Mouse (Mus musculus): ENCODE measurements around the gene Actb. TPM values are rescaled to one million over a fixed set of nuclear protein-coding genes. Genes with fewer than 3 reads are reported as not detected.

The Actb gene
- total and polyA plus RNA-seq, 3 experiments = 1,403 to 4,417 (median 3,042) TPM

GRCm38 (mm10) chr5:142897568-142898248, 8.8 kb downstream of the Actb start:
- no peak overlapping the region for H3K9ac ChIP-seq (ENCODE audit: control insufficient read depth, low read depth, low read length, poor library complexity, severe bottlenecking)
- peaks cover 0 to 8% of the 10 kb centered on the region in 2 experiments; a peak in 2 of 4 replicates for H3K36me3 ChIP-seq (ENCODE audit: control insufficient read depth in 1 of 2, insufficient read depth in 2 of 2, low read length in 2 of 2)
- H3K79me2 ChIP-seq (ENCODE audit: control insufficient read depth, insufficient read depth, low read length, poor library complexity) = peaks cover 13% of the 10 kb centered on the region
- DNase-seq (ENCODE audit: low read depth, low spot score) = peak; percentile 30
- peaks cover 2 to 8% of the 10 kb centered on the region in 2 experiments; a peak in 2 of 4 replicates for H3K4me1 ChIP-seq (ENCODE audit: control insufficient read depth in 1 of 2, insufficient read depth in 2 of 2, low read length in 2 of 2)
- H3K27me3 ChIP-seq (ENCODE audit: control insufficient read depth in 1 of 2, insufficient read depth in 2 of 2, low read length in 2 of 2) = no peaks in the 10 kb centered on the region
- no peaks in the 10 kb centered on the region for H3K9me3 ChIP-seq (replicated peaks; ENCODE audit: insufficient read depth, low read length)
- H3K27ac ChIP-seq (ENCODE audit: control insufficient read depth, low read depth, low read length) = peak overlapping the region; percentile 20; the same call in 1 of the 2 replicates
- H3K4me3 ChIP-seq (ENCODE audit: control insufficient read depth in 1 of 2, insufficient read depth in 1 of 2, low read depth in 2 of 2, low read length in 2 of 2) = no peak overlapping the region
- no peak for TF ChIP-seq ZC3H11A (IDR thresholded peaks at IDR 0.05; ENCODE audit: low read depth, low read length)
- no peak for TF ChIP-seq MAX (IDR thresholded peaks at IDR 0.05; ENCODE audit: low read length)
- peak in 1 of 2 experiments; percentile 32; a peak in 1 of 4 replicates for TF ChIP-seq EP300 (IDR thresholded peaks at IDR 0.05; ENCODE audit: low read depth in 1 of 2, low read length in 2 of 2)

- TF ChIP-seq GATA1 (IDR thresholded peaks at IDR 0.05; ENCODE audit: low read depth, low read length) = peak; percentile 61
- TF ChIP-seq KAT2A (conservative IDR thresholded peaks at IDR 0.05; ENCODE audit: low read depth, low read length) = no peak
- no peak for TF ChIP-seq CHD2 (IDR thresholded peaks at IDR 0.05; ENCODE audit: low read length)
- TF ChIP-seq ZKSCAN1 (IDR thresholded peaks at IDR 0.05; ENCODE audit: low read depth, low read length) = no peak
- no peak for TF ChIP-seq E2F4 (IDR thresholded peaks at IDR 0.05; ENCODE audit: borderline replicate concordance, low read depth, low read length)
- TF ChIP-seq POLR2AphosphoS2 (IDR thresholded peaks at IDR 0.05; ENCODE audit: low read length) = no peak
- no peak for TF ChIP-seq RAD21 (IDR thresholded peaks at IDR 0.05; ENCODE audit: low read depth, low read length)
- peak; percentile 89 for TF ChIP-seq ETS1 (IDR thresholded peaks at IDR 0.05; ENCODE audit: low read depth, low read length)
- TF ChIP-seq JUND (IDR thresholded peaks at IDR 0.05; ENCODE audit: low read depth, low read length) = no peak
- no peak for TF ChIP-seq ZC3H11A (IDR thresholded peaks at IDR 0.05; ENCODE audit: low read depth, low read length)
- TF ChIP-seq GABPA (IDR thresholded peaks at IDR 0.05; ENCODE audit: low read depth, low read length) = no peak
- TF ChIP-seq NRF1 (IDR thresholded peaks at IDR 0.05; ENCODE audit: insufficient read depth, low read depth, low read length, poor library complexity, severe bottlenecking) = no peak
- TF ChIP-seq TCF12 (IDR thresholded peaks at IDR 0.05; ENCODE audit: low read depth, low read length) = no peak
- 0 out of 2 replicates have a peak, but pooled peaks have one; percentile 10 for TF ChIP-seq MAZ (IDR thresholded peaks at IDR 0.05; ENCODE audit: low read depth, low read length)
- TF ChIP-seq CHD1 (IDR thresholded peaks at IDR 0.05; ENCODE audit: low read depth, low read length) = no peak
- TF ChIP-seq SIN3A (IDR thresholded peaks at IDR 0.05; ENCODE audit: low read length) = no peak
- TF ChIP-seq TBP (IDR thresholded peaks at IDR 0.05; ENCODE audit: low read depth, low read length) = 0 out of 2 replicates have a peak, but pooled peaks have one; percentile 35
- no peak for TF ChIP-seq USF2 (IDR thresholded peaks at IDR 0.05; ENCODE audit: borderline replicate concordance in 1 of 2, insufficient read depth in 1 of 2, low read depth in 1 of 2, low read length in 2 of 2)
- no peak for TF ChIP-seq NELFE (IDR thresholded peaks at IDR 0.05; ENCODE audit: low read depth, low read length)
- TF ChIP-seq UBTF (IDR thresholded peaks at IDR 0.05; ENCODE audit: borderline replicate concordance, insufficient read depth, low read depth, low read length) = no peak
- no peak for TF ChIP-seq ELF1 (IDR thresholded peaks at IDR 0.05; ENCODE audit: low read depth, low read length)
- no peak for TF ChIP-seq ZMIZ1 (IDR thresholded peaks at IDR 0.05; ENCODE audit: low read depth, low read length)
- TF ChIP-seq TAL1 (IDR thresholded peaks at IDR 0.05; ENCODE audit: low read length) = no peak
- 0 out of 2 replicates have a peak, but pooled peaks have one; percentile 51 for TF ChIP-seq USF1 (IDR thresholded peaks at IDR 0.05; ENCODE audit: low read depth, low read length)
- H3K9me3 ChIP-seq (replicated peaks; ENCODE audit: insufficient read depth, low read length) = no peaks in the 10 kb centered on the region
- H3K4me3 ChIP-seq (ENCODE audit: control insufficient read depth in 1 of 2, insufficient read depth in 1 of 2, low read depth in 2 of 2, low read length in 2 of 2) = peak overlapping the region; percentile 7 to 85; a peak in 3 of 4 replicates
- H3K27me3 ChIP-seq (ENCODE audit: control insufficient read depth in 1 of 2, insufficient read depth in 2 of 2, low read length in 2 of 2) = no peaks in the 10 kb centered on the region
- peak; percentile 83 for DNase-seq (ENCODE audit: low read depth, low spot score)
- H3K9ac ChIP-seq (ENCODE audit: control insufficient read depth, low read depth, low read length, poor library complexity, severe bottlenecking) = peak overlapping the region; percentile 58
- H3K79me2 ChIP-seq (ENCODE audit: control insufficient read depth, insufficient read depth, low read length, poor library complexity) = peaks cover 13% of the 10 kb centered on the region
- H3K27ac ChIP-seq (ENCODE audit: control insufficient read depth, low read depth, low read length) = peak overlapping the region; percentile 80
- H3K36me3 ChIP-seq (ENCODE audit: control insufficient read depth in 1 of 2, insufficient read depth in 2 of 2, low read length in 2 of 2) = peaks cover 0 to 8% of the 10 kb centered on the region in 2 experiments; a peak in 2 of 4 replicates
- peaks cover 2 to 8% of the 10 kb centered on the region in 2 experiments; a peak in 2 of 4 replicates for H3K4me1 ChIP-seq (ENCODE audit: control insufficient read depth in 1 of 2, insufficient read depth in 2 of 2, low read length in 2 of 2)
These were observed 9.8 kb downstream of the Actb start for GRCm38 (mm10) chr5:142896713-142897112.

Measured in MEL (cell line).